Mouse (Mus musculus): ENCODE data around the gene Hoxd9.

Hoxd9 gene

DNA sequence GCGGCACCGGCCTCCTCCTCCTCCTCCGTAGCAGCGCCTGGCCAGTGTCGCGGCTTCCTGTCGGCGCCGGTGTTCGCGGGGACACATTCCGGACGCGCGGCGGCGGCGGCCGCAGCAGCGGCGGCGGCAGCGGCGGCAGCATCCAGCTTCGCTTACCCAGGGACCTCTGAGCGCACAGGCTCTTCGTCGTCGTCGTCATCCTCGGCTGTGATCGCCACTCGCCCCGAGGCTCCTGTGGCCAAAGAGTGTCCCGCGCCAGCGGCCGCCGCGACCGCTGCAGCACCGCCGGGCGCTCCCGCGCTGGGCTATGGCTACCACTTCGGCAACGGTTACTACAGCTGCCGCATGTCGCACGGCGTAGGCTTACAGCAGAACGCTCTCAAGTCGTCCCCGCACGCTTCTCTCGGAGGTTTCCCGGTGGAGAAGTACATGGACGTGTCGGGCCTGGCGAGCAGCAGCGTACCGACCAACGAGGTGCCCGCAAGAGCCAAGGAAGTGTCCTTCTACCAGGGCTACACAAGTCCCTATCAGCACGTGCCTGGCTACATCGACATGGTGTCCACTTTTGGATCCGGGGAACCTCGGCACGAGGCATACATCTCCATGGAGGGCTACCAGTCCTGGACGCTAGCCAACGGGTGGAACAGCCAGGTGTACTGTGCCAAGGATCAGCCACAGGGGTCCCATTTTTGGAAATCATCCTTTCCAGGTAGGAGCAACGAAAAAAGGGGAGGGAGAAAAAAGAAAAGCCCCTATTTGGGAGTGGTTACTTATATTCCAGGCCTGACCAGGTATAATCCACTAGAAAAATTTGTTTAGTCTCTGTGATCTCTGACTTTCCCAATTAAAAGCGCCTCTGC lies 28.9 kb upstream of the Hoxd9 start:
- peak; percentile 88 for DNase-seq

GRCm38 (mm10) chr2:74669230-74669578 lies 28.3 kb upstream of the Hoxd9 start:
- no peak for DNase-seq

DNA sequence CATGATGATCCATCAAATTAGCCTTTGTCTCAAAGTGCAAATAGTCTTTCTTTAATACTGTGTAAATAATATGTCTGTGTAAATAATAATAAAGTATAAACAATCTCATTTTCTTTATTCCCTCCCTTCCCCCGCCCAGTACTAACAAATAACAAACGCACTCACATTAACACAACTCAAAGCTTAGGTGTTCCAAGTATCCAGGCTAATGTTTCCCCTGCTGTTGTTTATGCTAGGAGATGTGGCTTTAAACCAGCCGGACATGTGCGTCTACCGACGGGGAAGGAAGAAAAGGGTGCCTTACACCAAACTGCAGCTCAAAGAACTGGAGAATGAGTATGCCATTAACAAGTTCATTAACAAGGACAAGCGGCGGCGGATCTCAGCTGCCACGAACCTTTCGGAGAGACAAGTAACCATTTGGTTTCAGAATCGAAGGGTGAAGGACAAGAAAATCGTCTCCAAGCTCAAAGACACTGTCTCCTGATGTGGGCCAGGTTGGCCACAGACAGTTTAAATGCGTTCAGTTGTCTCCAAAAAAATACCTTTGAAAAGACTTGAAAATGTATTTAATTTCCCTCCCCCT lies 27.8 kb upstream of the Hoxd9 start:
- peak; percentile 81 for DNase-seq

DNA sequence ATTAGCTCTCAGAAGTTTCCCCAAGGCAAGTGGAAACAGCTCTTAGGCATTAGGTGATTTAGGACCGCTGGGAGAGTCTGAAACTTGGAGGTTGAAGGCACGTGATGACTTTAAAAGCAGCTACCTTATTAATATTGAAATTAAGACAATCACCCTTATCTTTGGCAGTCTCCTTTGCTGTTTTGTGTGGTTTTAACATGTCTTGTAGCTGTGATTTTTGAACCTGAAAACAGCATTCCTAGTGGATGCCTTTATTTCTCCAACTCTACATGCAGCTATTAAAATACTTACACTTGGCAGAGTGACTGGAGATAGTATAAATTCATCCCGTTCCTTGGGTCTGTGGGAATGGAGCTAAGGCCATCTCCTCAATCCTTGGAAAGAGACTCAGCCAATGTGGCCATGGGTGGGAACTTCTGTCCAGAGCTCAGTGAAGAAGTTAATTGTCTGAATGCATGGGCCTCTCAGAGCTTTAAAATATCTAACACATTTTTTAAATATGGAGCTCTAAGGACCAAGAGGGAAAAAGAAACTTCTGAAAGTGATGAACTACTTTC lies 26.8 kb upstream of the Hoxd9 start:
- DNase-seq, result no peak

DNA sequence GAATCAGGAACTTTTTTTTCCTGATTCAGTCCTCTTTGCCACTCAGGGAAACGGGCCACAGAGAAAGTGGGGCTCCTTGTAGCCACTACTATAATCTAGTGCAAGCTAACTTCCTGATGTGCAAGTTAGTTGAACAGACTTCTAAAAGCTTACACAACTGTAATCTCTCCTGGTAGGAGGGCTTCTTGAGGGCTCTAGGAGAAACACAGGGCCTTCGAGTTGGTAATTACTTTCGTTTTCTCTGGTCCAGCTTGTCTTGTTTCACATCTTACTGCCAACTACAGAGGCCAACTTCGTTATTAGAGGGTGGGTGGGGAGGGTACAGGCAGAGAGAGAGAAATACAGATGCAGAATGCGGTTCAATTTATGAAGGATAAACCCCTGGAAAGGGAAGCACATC lies 25.7 kb upstream of the Hoxd9 start:
- no peak for DNase-seq

- DNase-seq, result peak; percentile 91
These were observed 24.8 kb upstream of the Hoxd9 start for GRCm38 (mm10) chr2:74672481-74673362.

DNA sequence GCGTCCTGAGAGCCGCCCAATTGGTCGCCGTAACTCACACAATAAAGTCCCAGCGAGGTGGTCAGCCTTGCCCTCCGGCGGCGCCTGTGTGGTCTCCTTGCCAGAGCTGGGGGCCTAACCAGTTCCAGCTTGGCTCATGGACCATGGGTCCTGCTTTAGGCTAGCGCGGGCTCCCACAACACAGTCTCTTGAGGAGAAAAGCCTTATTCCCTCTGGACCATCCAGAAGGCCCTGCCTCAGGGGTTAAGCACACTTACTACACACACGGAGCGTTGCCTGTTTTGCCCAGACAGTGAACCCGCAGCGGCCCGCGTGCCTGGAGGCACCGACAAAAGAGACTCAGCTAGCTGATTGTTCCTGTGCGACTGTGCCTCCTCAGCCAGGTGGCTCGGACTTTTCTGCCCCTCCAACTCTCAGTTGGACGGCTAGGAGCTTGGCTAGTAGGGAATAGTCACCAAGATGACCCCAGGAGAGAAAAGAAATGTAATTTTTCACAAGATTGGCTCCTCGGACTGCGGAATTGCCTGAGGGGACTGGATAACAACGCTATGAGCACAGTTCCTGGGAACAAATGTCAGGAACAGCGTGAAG lies 23.6 kb upstream of the Hoxd9 start:
- peak; percentile 80 for DNase-seq

GRCm38 (mm10) chr2:74674881-74675665 lies 22.5 kb upstream of the Hoxd9 start, which contains the start of gene Hoxd12:
Gene Hoxd12 (plus strand): TSS chr2:74675013.
- DNase-seq, result peak; percentile 83

- DNase-seq, result peak; percentile 78
These were observed 21.8 kb upstream of the Hoxd9 start for GRCm38 (mm10) chr2:74675666-74676282.

DNA sequence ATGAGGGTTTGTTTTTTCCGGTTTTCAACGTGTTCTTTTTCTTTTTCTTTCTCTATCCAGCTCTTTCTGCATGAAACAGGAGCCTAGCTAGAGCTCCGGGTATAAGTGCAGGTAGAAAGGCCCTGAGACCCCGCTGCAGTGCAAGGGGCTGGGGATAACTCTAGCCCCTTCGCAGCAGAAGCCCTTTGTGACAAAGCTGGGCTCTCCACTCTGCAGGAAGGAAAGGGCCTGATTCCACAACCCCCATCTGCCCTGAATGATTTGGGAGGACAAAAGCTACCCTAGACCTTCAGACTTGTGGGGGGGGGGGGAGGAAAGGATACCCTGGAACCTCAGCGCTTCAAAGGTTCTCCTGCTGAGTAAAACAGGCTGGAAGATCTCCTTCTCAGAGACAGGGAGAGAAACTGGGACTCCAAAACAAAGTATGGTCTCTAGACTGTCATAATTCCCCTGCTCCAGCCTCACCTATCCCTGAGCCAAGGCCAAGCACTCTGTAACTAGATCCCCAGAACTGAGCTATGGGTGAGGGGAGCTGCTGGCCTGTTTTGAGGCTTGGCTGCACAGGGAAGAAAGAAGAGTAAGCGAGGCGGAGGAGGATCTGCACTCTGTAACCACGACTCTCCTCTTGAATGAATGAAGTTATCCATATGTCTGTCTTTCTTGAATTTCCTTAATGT lies 21.0 kb upstream of the Hoxd9 start:
- DNase-seq, result peak; percentile 74

DNA sequence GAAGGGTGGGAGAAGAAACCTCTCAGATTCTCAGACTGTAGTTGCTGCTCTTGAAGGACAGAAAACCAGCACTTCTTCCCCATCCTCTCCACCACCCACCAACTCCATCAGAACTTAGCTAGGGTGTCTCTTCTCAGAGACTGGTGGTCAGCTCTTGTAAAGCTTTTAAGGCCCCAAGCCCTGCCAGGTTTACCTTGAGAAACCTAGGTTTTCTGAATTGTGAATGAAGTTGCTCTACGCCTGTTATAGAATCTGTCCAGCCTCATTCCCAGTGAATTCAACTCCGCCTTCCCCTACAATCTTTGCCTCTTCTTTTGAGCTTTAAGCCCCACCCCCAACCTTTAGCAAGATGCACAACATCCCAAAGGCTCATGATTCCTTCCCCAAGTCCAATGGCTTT lies 20.4 kb upstream of the Hoxd9 start:
- peak; percentile 65 for DNase-seq

- peak; percentile 52 for DNase-seq
These were observed 18.5 kb upstream of the Hoxd9 start, which contains the start of gene Hoxd11 for GRCm38 (mm10) chr2:74678891-74679595. Gene Hoxd11 (plus strand): TSS chr2:74679557.

DNA sequence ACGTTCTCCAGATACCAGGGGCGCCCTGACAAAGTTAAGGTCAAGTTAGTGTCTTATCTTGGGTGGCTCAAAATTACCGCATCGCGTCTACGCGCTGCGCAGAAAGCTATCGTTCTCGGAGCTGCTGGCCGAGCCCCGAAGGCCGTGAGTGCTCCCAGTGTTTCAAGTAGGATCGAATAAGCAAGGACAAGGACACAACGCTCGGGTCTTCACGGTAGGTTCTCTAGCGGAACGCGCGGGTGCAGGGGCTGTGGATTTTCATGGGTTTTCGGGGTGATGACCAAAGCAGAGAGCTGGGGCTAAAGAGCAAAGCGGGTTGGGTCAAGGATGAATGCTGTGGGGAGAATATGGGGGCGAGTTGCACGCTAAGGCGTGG lies 17.9 kb upstream of the Hoxd9 start:
- DNase-seq, result peak; percentile 79

- DNase-seq, result no peak
These were observed 17.5 kb upstream of the Hoxd9 start for GRCm38 (mm10) chr2:74679980-74680379.

GRCm38 (mm10) chr2:74680561-74681398 lies 16.7 kb upstream of the Hoxd9 start:
- DNase-seq, result peak; percentile 53

DNA sequence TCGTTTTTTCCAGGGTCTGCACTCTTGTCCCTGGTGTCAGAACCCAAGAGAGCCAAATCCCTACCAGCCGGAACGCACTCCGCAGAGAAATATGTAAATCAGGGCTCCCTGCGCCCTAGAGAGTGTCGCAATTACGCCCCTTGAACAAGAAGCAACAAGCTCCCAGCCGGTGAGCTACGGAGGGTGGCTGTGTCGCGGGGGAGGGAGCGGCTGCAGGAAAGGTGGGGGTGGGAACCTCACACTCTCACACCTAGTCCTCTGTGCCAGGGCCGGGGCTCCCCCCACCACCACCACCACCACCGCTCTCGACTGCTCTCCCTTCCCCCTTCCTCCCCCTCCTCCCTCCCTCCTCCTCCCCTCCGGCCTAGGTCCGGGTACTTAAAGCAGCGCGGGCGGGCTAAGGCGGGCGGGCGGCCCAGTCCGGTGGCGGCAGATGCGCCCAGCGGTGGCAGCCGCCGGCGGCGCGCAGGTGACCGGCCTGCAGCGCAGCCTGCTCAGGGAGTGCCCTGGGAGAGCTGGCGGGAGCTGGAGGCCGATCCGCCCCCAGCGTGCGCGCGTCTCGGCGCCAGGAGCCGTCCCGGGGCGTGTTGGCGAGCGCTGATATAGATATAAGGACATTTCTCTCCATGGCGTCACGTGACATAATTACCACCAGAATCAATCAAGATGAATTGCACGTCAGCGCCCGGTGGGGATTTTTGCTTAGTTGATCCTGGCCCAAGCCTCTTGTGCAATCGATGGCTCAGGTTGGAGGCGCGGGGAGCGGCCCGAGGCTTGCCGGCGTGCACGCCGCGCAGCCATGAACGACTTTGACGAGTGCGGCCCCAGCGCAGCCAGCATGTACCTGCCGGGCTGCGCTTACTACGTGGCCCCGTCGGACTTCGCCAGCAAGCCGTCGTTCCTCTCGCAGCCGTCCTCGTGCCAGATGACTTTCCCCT lies 15.7 kb upstream of the Hoxd9 start:
- peak; percentile 89 for DNase-seq

DNA sequence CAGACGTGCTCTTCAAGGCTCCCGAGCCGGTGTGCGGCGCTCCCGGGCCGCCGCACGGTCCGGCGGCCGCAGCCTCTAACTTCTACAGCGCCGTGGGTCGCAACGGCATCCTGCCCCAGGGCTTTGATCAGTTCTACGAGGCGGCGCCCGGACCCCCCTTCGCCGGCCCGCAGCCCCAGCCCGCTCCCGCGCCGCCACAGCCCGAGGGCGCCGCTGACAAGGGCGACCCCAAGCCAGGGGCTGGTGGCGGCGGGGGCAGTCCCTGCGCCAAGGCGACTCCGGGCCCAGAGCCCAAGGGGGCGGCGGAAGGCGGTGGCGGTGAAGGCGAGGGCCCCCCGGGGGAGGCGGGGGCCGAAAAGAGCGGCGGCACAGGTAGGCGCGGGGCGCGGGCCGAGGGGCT lies 14.7 kb upstream of the Hoxd9 start:
- peak; percentile 76 for DNase-seq

DNA sequence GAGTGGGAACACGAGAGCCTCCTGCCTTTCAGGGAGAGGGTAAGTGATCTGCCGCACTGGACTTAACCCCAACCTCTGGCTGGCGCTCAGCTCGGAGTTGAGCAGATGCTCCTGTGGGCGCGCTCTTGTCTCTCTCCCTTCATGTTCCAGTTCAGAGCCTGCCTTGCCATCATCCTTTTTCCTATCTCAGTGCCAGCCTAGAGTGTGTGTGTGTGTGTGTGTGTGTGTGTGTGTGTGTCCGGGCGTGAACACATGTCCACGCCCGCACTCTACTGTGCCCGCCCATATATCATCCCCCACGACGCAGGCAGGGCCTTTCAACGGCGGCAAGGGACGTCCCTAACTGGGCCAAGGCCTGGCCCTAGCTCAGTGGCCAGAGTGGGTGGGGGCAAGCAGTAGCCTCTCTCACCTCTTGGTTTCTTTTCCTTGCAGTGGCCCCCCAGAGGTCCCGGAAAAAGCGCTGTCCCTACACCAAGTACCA lies 14.0 kb upstream of the Hoxd9 start:
- peak; percentile 82 for DNase-seq

All from heart, adult 11 months (tissue).